ENCODE assay signal across 13 mouse cellular contexts in the genomic region with DNA sequence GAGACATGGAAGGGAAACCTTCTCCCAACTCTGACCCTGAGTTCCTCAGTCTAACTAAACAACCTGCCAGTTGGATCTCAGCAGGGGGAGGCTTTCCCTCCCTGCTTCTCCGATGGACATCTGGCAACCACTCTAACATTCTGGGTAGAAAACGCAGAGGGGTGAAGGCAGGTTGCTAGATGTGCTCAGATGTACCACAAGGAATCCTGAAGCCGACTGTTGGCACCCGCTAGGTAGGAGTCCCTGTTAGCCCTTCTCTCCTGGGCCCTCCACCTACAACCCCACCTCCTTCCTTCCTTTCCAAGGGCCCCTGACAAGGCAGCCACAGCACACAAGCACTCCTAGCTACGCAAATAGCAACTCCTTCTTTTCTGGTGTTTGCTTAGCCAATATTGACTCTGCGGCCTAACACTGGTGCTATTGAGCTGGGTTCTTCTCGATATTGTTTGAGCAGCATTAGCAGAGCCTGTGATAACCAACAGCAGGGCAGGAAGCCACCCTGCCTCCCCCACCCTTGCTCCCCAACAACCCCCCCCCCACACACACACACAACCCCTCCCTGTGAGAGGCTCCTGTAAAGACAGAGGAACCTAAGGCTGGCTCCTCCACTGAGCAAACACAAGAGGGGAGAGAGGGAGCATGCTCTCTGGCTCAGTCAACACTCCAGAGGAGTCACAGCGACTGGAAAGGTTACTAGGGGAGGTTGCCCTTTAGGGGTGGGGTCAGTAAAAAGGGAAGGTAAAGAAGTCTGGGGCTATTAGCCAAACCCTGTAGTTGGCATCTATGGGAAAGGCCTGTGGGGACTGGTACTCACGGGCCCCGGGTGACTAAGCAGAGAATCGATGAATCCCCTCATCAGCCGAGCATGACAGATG.
A peak's percentile ranks its signal among the peaks of the same experiment; 100 is the strongest.
DNase-seq lines count a peak whose midpoint lies in the region; ATAC-seq lines count a peak whose summit lies in the region.
"Had no signal": no experiment of that assay in that cellular context is flagged by ENCODE, and none has a peak within 500 bp of the region (broad histone marks: within the 10 kb centered on the region; RNA-seq: fewer than 3 reads in every experiment).

No protein-coding gene starts in this region.

- peak; percentile 22 for DNase-seq in hindbrain, embryonic 10.5 days (ENCODE audit: low spot score)
- no peak for DNase-seq in hindbrain, embryonic 11.5 days (ENCODE audit: low spot score)
- no peak for DNase-seq in liver, embryonic 13.5 days
- DNase-seq in lung, postnatal 4 days = peak; percentile 45 to 77
- no peak for DNase-seq in right cerebral cortex, postnatal 14 days
- no peak for DNase-seq in adipocyte (ENCODE audit: low spot score)
- DNase-seq: adrenal gland, postnatal 25 days; B cell, adult 2 months; cerebellum, adult 9-11 months; gastrocnemius, postnatal 25 days had no signal

- H3K27ac ChIP-seq in hindbrain, embryonic 10.5 days = 0 out of 2 replicates have a peak overlapping the region, but pooled peaks have one; percentile 12
- no peak overlapping the region for H3K27ac ChIP-seq in hindbrain, embryonic 11.5 days (ENCODE audit: low read depth, low read length)
- no peak overlapping the region for H3K27ac ChIP-seq in embryonic facial prominence, embryonic 12.5 days
- no peak overlapping the region for H3K27ac ChIP-seq in liver, embryonic 13.5 days
- H3K27ac ChIP-seq: kidney, postnatal 0 days had no signal

- no peaks in the 10 kb centered on the region for H3K9me3 ChIP-seq in hindbrain, embryonic 10.5 days
- H3K9me3 ChIP-seq in hindbrain, embryonic 11.5 days (ENCODE audit: control insufficient read depth, low read length) = no peaks in the 10 kb centered on the region
- no peaks in the 10 kb centered on the region for H3K9me3 ChIP-seq in embryonic facial prominence, embryonic 12.5 days
- no peaks in the 10 kb centered on the region for H3K9me3 ChIP-seq in liver, embryonic 13.5 days (replicated peaks)

- H3K9ac ChIP-seq in hindbrain, embryonic 11.5 days (ENCODE audit: low read depth, low read length) = no peak overlapping the region
- H3K9ac ChIP-seq in embryonic facial prominence, embryonic 12.5 days = no peak overlapping the region
- no peak overlapping the region for H3K9ac ChIP-seq in liver, embryonic 13.5 days

- H3K4me2 ChIP-seq in hindbrain, embryonic 11.5 days (replicated peaks; ENCODE audit: low read depth, low read length) = no peak overlapping the region
- no peak overlapping the region for H3K4me2 ChIP-seq in embryonic facial prominence, embryonic 12.5 days (replicated peaks)
- H3K4me2 ChIP-seq in liver, embryonic 13.5 days = no peak overlapping the region

- WGBS in hindbrain, embryonic 10.5 days = 64% methylated on average over 12 of the region's 12 CpGs
- WGBS in hindbrain, embryonic 11.5 days = 68% methylated on average over 12 of the region's 12 CpGs
- WGBS in embryonic facial prominence, embryonic 12.5 days = 71% methylated on average over 12 of the region's 12 CpGs
- WGBS in liver, embryonic 13.5 days (ENCODE audit: insufficient replicate concordance) = 57% methylated on average over 12 of the region's 12 CpGs

- no peaks in the 10 kb centered on the region for H3K36me3 ChIP-seq in hindbrain, embryonic 10.5 days
- H3K36me3 ChIP-seq in hindbrain, embryonic 11.5 days (ENCODE audit: control insufficient read depth, insufficient read depth, low read length) = no peaks in the 10 kb centered on the region
- no peaks in the 10 kb centered on the region for H3K36me3 ChIP-seq in embryonic facial prominence, embryonic 12.5 days
- no peaks in the 10 kb centered on the region for H3K36me3 ChIP-seq in liver, embryonic 13.5 days

- no peak overlapping the region for H3K4me3 ChIP-seq in hindbrain, embryonic 10.5 days
- H3K4me3 ChIP-seq in hindbrain, embryonic 11.5 days (ENCODE audit: low read depth, low read length) = no peak overlapping the region
- no peak overlapping the region for H3K4me3 ChIP-seq in embryonic facial prominence, embryonic 12.5 days
- no peak overlapping the region for H3K4me3 ChIP-seq in liver, embryonic 13.5 days (replicated peaks)

- ATAC-seq in hindbrain, embryonic 11.5 days (ENCODE audit: low FRiP score) = no peak
- ATAC-seq in embryonic facial prominence, embryonic 12.5 days (ENCODE audit: insufficient number of reproducible peaks, insufficient read depth, low FRiP score, low TSS enrichment) = 0 out of 2 replicates have a peak, but pooled peaks have one; percentile 10
- peak; percentile 68 for ATAC-seq in liver, embryonic 13.5 days (ENCODE audit: low read depth)
- no peak for ATAC-seq in megakaryocyte, adult 5-6 weeks (ENCODE audit: poor library complexity, severe bottlenecking)

- peaks cover 21% of the 10 kb centered on the region; the same call in 1 of the 2 replicates for H3K27me3 ChIP-seq in hindbrain, embryonic 10.5 days (ENCODE audit: insufficient read depth, poor library complexity, severe bottlenecking)
- no peaks in the 10 kb centered on the region for H3K27me3 ChIP-seq in hindbrain, embryonic 11.5 days (ENCODE audit: control insufficient read depth, insufficient read depth, low read length)
- H3K27me3 ChIP-seq in embryonic facial prominence, embryonic 12.5 days = no peaks in the 10 kb centered on the region
- H3K27me3 ChIP-seq in liver, embryonic 13.5 days = no peaks in the 10 kb centered on the region

- H3K4me1 ChIP-seq in hindbrain, embryonic 10.5 days (replicated peaks) = peaks cover 37% of the 10 kb centered on the region
- peaks cover 3% of the 10 kb centered on the region for H3K4me1 ChIP-seq in hindbrain, embryonic 11.5 days (replicated peaks; ENCODE audit: control insufficient read depth, insufficient read depth, low read length)
- H3K4me1 ChIP-seq in embryonic facial prominence, embryonic 12.5 days = peaks cover 4% of the 10 kb centered on the region; the same call in 1 of the 2 replicates
- peaks cover 16% of the 10 kb centered on the region; the same call in 1 of the 2 replicates for H3K4me1 ChIP-seq in liver, embryonic 13.5 days (replicated peaks)

Comparison
In these comparisons a context has a peak if more than half of its experiments do, and no peak if none do; other contexts are left out.
1. DNase-seq: peak in hindbrain, embryonic 10.5 days (single experiment) and lung, postnatal 4 days (2 of 2); none in hindbrain, embryonic 11.5 days (single experiment), liver, embryonic 13.5 days (single experiment), right cerebral cortex, postnatal 14 days (single experiment) and adipocyte (single experiment).
2. ATAC-seq: peak in embryonic facial prominence, embryonic 12.5 days (single experiment) and liver, embryonic 13.5 days (single experiment); none in hindbrain, embryonic 11.5 days (single experiment) and megakaryocyte, adult 5-6 weeks (single experiment).